Mouse (Mus musculus): Measurements from ENCODE around the gene Tmem140.
A peak's percentile ranks its signal among the peaks of the same experiment; 100 is the strongest.

Gene Tmem140

DNA sequence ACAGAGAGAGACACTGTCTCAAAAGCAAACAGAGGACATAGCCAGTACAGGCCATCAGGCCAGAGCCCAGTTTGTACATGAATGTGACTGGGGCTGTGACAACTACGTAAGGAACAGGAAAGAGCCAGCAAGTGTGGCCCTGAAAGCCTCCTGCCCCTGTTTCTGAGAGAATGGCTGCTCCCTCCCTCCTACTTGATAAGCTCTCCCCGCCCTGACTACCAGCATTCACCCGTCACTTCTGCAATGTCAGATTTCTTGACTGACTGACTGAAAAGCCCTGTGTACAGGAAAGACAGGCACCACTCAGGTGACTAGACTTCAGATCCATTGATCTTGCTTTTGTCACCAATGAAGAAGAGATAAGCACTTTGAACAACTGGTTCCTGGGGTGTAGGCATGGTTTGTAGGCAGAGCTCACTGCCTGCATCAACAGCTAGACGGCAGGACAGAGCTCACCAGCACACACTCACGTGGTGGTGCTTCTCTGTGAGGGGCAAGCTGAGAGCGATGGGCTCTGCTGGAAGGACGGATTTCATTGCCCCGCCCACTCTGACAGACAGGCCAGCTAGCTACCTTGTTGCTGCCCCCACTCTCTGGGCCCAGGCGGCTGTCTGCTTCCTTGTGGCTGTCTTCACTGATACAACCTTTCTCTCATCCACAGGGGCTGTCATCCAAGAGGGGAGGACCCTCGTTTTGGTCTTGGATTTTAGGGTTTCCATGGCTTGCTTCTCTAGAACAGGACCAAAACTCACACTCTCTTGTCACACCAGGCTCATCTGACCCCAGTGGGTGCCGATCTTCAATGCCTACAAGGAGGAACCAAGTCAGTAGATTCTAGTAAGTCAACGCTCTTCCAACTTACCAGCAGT, 13.3 kb downstream of the Tmem140 start:
- peak; percentile 87 for DNase-seq (ENCODE audit: low read depth)

DNA sequence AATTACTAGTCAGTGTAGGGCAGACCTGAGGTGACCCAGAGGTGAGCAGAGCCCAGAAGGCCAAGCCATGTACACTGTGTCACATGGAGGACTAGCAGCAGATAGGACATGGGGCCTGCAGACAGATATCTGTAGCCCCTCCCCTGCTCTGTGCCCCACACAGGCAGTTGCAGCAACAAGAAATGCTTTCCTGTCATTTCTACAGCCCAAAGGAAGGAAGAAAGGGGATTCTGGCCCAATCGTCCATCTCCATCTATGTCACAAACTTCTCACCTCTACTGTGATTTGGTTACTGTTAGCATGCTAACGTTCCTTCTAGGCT, 13.8 kb downstream of the Tmem140 start:
- DNase-seq (ENCODE audit: low read depth), result peak; percentile 71

DNA sequence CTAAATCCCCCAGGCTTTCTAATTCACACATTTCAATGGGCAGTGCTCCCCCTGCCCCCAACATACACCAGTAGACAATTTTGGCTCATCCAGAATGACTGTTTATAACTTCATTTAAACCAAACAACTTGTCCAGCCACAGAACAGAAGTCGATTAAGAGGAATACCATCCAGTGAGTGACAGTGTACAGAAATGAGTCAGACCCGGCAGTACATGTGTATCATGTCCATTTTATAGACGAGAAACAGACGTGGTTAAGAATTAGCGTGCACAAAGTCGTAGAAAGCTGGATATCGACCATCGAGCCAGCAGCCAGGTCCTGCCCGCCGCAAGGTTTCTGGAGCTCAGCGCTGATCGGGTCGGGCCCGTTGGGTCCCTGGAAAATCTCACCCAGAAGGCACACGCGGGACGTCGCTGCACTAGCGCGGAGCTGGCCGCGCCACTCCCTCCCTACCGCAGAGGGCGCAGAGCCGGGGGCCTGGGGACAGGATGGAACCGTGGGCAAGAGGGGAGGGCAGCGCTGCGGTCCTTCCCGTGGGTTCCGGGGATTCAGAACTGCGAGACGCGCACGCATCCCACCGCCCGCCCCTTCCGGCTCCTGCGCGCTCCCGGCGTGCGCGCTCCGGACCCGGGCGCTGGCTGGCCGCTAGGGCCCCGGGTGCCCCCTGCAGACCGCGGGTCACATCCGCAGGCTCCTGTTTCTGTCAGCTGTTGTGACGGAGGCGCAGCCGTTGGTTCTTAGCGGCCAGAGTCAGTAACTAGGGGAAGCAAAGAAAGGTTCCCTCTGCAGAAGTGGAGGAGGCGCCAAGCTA, 14.8 kb downstream of the Tmem140 start, which contains the start of gene Cyren:
Gene Cyren, minus strand, starts transcription at position 552 of the 813 bp plus-strand sequence.
- peak; percentile 94 for DNase-seq (ENCODE audit: low read depth)

DNA sequence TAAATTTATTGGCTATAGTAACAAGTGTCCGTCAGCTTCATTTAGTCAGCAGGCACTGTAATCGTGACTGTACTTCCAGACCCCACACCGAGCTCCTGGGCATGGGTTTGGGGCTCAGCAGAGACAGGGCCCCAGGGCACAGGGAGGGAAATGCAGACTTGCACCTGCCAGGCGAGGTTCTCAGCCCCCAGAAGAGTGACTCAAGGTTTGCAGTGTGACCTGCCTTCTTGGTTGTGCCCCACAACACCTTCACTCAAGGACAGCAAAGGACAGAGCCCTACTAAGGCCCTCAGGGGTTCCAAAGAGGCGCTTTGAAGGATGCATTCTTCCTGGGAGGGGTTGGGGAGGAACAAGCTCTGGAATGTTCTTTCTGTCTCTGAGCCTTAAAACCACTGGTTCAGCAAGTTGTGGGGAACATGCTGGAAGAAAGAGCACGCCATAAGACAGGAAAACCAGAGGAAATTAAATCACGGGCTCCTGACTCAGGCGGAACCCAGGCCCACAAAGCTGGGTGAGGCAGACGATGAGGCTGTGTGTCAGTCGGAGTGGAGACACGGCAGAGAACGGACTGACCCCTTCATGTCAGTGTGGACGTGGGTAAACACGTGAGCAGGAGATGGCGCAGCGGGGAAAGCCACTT, 16.3 kb downstream of the Tmem140 start:
- no peak for DNase-seq (ENCODE audit: low read depth)

DNA sequence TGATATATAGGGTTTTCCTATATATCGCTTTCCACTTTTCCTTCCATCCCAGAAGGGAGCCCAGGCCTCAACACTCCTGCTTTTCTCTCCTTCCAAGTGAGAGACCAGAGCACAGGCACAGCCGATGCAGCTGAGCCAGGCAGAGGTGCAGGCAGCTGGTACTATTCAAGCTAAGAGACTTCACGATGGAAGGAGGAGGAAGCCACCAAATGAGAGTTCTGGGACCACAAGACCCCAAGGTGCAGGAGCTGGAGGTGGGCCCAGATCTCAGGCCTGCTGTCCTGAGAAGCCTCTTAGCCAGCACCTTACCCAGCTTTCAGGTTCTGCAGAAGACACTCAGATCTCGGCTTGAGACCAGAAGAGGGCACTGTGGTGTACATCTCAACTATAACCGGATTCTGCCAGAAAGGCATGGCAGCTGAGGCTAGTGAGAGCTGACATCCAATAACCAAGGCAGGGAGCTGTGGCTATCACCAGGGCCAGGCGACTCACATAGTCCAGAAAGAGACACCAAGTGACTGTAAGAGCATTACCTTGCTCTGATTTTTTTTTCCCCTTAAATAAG, 17.0 kb downstream of the Tmem140 start:
- peak; percentile 64 for DNase-seq (ENCODE audit: low read depth)

DNA sequence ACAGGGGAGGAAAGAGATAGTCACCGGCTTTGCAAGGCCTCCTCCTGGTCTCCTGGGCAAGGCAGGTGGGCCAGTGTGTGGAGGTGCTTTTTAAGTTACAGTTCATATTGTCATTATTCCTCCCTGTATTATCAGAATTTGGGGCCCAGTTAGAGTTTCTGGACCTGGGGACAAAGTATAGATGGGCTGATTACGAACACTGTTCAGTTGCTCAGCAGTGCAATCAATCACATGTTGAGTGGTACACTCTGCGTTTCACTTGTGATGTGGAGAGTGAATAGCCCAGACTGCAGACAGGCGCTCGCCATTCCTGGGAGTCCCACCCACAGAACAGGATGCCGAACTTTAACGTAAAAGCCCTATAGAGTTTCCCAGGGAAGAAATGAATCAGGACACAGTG, 21.8 kb downstream of the Tmem140 start:
- no peak for DNase-seq (ENCODE audit: low read depth)

DNA sequence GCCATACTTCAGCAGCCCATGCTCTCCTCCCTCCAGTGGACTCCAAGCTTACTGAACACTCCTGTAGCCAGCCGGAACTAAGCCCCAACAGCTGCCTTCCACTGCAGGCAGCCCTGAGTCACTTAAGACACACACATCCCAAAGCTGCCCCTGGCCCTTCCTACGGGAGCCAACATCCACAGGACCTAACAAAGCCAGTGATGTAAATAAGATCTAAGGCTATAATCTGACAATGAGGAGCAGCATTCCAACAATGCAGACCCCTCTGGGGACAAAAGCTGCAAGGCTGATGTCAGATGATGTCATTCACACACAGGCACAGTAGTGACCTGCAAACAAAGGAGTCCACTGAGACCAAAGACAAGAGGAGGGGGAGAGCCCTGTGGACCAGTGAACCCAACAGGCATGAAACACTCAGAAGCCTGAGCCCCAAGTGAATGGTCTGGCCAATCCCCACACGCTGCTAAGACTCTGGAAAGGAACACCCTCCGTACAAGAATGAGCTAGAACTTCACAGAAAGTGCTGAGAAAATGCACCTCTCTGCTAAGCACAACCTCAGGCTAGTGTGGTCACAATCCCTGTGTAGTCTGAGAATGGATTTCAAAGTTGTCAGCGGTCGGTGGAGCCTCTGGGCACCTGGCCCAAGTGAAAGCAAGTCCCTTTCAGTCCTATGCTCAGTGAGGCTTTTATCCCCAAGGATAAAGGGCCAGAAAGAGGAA, 24.3 kb downstream of the Tmem140 start:
- no peak for DNase-seq (ENCODE audit: low read depth)

DNA sequence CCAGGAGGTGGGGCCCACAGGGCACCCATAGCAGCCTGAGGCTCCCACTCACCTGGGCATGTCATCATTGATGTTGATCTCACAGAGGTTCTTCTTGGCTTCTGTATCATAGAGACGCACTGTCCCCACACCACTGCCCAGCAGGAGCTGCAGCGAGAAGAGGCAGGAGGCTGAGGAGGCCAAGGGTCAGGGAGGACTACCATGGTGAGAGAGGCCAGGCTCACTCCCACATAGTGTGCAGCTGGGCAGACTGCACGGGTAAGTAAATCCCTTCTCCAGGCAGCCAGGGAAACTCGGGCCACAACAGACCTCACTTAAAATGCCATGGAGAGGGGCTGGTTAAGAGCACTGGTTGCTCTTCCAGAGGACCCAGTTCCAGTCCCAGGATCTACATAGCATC, 26.2 kb downstream of the Tmem140 start:
- DNase-seq (ENCODE audit: low read depth), result no peak

DNA sequence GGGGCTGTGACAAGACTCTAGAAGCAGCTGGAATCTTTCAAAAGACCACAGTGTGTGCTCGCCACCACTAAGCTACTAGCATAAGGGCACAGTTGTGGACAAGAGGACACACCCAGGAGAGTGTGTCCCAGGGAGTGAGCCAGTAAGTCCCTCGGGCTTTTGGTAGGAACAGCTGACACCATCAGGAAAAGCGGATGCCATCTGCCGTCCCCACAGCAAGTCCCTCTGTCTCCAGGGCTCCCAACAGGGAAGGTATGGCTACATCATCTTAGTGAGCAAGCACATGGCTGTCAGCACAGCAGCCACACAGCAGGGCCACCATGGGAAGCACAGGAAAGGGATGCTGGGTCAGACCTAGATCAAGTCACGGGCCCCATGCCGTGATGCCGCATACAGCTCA, 32.6 kb downstream of the Tmem140 start:
- no peak for DNase-seq (ENCODE audit: low read depth)

DNA sequence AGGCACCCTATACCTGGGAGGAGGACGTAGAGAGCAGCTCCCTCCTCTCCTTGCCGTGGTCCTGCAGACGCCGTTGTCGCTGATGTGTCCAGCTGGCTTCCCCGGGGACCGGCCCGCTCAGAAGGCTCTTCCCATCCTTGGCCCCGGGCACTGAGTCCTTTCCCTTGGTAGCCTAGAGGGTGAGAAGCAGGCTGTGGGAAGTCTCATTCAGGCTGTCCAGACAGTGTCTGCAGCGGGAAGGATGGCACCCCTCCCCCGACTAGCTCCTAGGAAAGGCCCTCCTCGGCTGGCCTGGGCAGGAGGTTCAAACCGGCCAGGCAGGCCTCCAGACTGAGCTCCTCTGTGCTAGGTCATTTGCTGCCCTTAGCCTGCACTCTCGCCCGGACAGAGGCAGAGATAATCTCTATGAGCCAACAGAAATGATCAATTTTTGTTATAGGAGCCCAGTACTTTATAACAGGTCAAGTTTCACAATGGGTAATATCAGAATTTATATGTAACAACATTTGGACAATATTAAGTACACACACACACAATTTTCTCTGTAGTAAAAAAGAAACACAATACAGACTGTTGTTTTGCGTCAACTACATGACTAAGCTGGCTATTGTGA, 33.3 kb downstream of the Tmem140 start:
- no peak for DNase-seq (ENCODE audit: low read depth)

DNA sequence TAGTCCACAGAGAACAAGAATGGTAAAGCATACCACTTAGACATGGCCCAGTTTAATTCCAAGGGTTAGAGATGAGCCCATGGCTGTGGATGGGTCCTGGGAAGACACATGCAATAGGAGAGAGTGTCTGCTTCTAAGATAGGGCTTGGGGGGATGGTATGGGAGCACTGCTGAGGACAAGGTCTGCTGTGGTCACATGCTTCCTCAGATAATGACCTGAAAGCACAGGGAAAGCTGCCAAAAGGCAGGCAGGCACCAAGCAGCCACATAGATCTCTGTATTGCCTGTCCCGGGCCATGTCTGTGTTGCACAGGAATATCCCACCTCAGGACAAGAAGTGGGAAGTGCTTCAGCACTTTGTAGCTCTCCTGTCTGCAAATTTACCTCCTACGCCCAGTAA, 36.2 kb downstream of the Tmem140 start:
- no peak for DNase-seq (ENCODE audit: low read depth)

DNA sequence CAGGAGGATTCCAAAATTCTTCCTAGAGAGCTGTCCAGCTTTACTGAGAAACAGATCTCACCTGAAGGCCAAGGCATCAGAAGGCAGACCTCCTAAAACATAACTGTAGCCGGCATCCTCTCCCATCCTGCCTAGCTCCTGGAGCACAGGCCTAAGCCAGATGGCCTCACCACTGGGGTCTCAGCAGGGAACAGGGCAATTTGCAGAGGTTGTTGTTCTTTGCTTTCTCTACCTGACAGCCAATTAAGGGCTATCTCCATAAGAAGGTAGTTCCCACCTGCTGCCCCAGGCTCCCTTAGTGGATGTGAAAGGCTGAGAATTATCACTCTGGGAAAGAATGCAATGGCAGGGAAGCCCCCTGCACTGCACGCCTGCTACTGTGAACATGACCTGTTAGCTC, 38.0 kb downstream of the Tmem140 start:
- DNase-seq (ENCODE audit: low read depth), result no peak

DNA sequence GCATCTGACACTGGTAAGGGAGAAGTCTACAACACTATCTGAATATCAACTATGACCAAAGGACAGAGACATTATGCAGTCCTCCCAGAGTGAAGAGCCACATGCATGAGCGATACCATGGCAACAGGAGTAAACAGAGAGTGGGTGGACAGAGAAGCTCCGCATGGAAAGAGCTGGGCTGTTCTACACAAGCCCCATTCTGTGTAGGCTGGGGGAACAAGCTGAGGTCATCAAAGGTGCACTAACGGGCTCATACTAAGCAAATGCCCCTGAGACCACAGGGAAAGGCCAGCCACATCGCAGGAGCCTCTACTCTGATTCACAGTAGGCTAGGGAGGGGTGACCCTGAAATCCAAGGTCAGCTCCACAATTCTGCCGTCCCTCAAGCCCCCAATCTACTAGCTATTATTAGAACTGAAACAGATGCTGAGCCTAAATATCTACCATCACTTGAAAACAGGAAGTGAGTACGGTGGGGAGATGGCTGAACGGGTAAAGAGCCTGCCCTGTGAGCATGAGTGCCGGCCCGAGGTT, 39.0 kb downstream of the Tmem140 start:
- no peak for DNase-seq (ENCODE audit: low read depth)

DNA sequence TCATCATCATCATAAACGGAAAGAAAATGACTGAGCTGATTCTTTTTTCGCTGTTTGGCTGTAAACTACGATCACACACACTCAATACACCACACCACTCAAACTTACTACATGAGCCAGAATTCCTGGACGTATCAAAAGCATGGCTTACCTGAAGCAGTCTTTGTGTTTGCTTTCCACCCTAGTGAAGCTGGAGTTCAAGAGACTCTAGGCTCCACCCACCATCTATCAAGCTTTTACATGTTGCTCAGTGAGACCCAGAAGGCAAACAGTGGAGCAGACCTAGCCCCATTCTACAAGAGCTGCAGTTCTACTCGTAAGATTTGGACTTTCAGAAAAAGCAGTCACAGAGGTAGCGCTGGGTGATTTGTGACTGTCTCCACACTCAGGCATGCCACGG, 39.6 kb downstream of the Tmem140 start:
- no peak for DNase-seq (ENCODE audit: low read depth)

DNA sequence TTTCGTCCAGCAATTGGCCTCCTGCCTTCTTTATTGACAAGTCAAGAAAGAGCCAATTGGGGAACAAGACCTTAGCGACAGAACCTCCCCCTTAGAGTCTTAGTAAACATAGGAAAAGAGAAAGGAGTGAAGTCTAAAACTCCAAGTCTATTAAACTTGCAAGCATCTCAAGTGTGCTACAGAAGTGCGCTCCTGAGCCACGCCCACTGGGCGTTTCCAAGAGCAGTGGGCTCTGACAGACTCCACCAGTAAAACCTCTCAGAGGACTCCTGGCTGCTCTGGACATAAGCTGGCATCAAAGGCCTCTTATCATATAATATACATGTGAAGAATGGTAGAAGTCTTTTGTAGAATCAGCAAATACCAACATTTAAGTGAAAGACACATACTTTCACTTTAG, 40.5 kb downstream of the Tmem140 start:
- DNase-seq (ENCODE audit: low read depth), result no peak

DNA sequence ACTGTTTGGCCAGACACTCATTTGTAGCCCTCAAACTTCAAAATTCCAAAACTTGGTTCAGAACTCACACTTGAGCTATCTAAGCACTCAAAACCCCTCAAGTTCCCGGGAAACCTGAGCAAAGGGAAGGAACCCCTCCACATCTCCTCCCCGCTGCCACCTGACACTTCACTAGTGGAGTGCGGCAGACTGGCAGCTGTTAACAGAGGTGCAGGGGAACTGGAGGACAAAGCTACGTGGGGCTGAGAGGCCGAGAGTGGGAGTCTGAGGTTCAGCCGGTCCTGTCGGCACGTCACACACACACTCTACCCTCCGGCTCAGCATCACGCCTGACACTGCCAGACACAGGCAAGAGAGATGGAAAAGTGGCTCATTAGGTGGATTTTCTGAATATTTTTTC, 40.9 kb downstream of the Tmem140 start:
- no peak for DNase-seq (ENCODE audit: low read depth)

DNA sequence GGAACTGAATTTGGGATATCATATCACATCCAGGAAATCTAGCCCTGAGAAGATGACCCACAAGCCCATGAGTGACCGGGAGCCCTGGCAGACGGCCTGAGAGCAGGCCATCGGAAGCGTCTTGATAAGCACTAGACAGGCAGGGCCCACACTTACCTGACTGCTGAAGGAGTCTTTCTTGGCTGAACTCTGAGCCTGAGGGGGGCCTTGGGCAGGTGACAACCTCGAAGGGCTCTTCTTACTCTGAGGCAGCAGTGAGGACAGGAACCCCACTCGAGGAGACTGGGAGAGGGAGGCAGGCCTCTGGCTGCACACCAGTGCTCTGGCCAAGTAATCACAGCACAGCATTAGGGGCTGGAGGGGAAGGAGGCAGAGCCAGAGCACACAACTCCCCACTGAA, 41.4 kb downstream of the Tmem140 start:
- DNase-seq (ENCODE audit: low read depth), result no peak

DNA sequence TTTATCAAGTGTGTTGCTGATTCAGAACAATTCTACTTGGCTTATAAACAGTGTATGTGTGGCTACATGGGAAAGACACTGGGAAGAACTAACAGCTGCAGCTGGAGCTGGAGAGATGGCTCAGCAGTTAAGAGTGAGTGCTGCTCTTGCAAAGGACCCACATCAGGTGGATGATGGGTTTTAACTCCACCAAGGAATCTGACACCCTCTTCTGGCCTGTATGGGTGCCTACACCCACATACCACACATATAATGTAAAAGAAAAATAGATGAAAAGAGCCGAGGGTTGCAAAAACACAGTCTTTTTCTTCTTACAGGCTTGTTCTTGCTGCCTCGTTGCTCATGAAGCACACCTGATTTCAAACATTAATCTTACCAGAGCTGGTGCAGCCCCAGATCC, 43.2 kb downstream of the Tmem140 start:
- no peak for DNase-seq (ENCODE audit: low read depth)

DNA sequence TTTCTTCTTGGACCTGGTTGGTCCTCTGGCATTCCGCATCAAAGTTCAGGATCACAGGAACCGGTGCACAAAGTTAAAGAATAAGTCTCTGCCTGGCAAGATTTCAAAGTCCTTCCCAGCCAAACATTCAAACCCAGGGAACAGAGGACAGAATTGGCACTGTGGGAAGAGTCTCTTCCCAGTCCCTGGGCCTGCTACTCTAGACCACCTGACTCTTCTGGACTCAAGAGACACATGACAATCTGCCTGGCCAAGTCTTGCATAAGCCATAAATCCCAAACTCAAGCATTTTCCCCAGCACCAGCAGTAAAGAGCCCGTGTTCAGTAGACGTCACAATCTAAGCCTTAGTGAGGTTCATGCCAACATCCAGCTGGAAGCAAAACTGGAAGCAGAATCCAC, 43.7 kb downstream of the Tmem140 start:
- no peak for DNase-seq (ENCODE audit: low read depth)

DNA sequence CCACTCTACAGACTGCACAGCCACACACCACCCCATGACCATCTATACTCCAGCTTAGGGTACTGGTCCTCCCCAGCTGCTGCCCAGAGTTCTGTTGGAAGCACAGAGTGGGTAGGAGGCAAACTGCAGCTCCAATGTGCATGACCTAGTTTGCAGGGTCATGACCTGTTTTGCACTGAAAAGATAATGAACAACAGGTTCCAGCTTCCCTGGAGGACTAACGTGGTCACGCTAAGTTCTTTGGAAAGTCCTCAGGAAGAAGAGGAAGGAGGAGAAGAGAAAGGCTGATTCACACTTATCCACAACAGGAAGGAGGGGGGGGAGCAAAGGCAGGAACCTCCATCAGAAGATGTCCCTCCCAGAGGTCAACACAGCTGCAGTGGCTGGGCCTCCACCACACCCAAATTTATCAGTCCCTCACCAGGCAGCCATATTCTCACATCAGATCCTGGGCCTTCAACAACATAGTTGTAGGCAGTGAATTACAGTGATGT, 44.2 kb downstream of the Tmem140 start:
- DNase-seq (ENCODE audit: low read depth), result peak; percentile 24

DNA sequence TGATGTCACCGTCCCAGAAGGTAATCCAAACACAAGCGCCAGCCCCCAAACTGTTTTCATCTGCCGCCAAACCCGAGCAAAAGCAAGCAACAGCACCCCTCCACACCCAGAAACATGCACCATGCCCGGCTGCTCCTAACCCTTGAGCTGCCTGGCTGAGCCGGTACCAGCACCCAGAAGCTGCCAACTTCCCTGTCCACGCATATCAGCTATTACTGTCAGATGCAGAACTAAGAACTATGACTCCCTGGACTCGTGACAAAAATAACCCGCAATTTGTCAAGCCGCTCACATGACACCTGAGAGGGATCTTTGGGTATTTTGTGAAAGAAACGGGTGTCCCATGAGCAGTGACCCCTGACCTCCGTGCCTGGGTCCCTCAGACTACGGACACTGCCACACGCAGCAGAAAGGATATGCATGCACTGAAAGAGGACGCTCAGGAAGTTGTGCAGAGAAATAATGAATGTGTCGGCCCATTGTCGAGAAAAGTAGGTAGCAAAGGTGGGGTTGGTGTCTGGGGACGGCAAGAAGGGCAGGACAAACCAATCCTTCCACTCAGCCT, 44.8 kb downstream of the Tmem140 start:
- no peak for DNase-seq (ENCODE audit: low read depth)
